Mouse (Mus musculus) E14TG2a.4 (cell line): Measurements from ENCODE around the gene Glrx.

Source experiments
- CTCF ChIP-seq: conservative IDR thresholded peaks from 2 replicates; pipeline ENCODE4 v1.5.1; 2014; ENCODE audit warnings: low read length
- NANOG ChIP-seq: IDR thresholded peaks from 2 replicates; pipeline ENCODE4 v1.6.1; 2014; ENCODE audit warnings: borderline replicate concordance, low read length, mixed read lengths
- POU5F1 ChIP-seq: IDR thresholded peaks from 2 replicates; pipeline ENCODE4 v1.6.1; 2014; ENCODE audit warnings: low read length, borderline replicate concordance

DNA sequence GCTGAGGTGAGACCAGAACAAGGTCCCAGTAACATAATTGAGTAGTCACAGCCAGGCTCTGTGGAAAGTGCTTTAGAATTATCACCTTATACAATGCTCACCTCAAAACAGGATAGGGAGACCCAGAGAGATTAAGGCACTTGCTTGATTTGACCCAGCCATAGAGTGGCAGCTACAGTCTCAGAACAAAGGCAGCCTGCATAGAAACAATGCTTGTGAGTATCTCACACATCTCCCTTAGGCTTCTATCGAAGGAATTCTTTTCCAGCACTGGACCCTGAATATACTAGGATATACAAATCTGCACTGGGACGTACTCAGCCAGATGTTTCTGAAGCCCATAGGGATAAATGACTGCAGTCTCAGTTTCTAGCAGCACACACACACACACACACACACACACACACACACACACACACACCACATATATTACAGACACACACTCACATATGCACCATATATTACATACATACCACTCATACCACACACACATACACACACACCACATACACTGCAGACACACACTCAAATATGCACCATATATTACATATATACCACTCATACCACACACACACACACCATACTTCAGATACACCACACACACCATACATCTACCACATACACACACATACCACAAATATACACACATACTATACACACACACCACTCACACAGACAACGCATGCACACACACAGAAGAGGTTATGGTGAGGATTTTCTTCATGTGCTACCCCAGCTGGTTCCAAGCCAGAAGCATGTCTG, 20.5 kb upstream of the Glrx start:
- TF ChIP-seq CTCF: no peak
- no peak for TF ChIP-seq POU5F1
- TF ChIP-seq NANOG: no peak
